Comparison of ENCODE assay signal across 8 mouse cellular contexts in genomic region chr7:80232489-80233029, GRCm38 (mm10). TPM values are rescaled to one million over a fixed set of nuclear protein-coding genes. Genes with fewer than 3 reads are reported as not detected.
A peak's percentile ranks its signal among the peaks of the same experiment; 100 is the strongest.
DNase-seq lines count a peak whose midpoint lies in the region; ATAC-seq lines count a peak whose summit lies in the region.

TSS of gene Cib1 (minus strand) at chr7:80232813.
TSS of gene Gdpgp1 (plus strand) at chr7:80232865.

- H3K4me2 ChIP-seq in hindbrain, embryonic 12.5 days (replicated peaks), result peak within 1 kb of the TSS; percentile 80

- peak within 1 kb of the TSS; percentile 70 for H3K9ac ChIP-seq in hindbrain, embryonic 12.5 days

- peaks cover 20% of the 10 kb centered on the region for H3K4me1 ChIP-seq in hindbrain, embryonic 12.5 days

- WGBS in hindbrain, embryonic 12.5 days, result 1% methylated on average over 56 of the region's 56 CpGs

- H3K27ac ChIP-seq in hindbrain, embryonic 12.5 days, result peak within 1 kb of the TSS; percentile 41

- ATAC-seq in hindbrain, embryonic 12.5 days (ENCODE audit: low FRiP score), result peak; percentile 97

- no peaks in the 10 kb centered on the region; the same call in 1 of the 2 replicates for H3K27me3 ChIP-seq in hindbrain, embryonic 12.5 days

- DNase-seq in Muller cell, postnatal 12 days (ENCODE audit: inconsistent ontology term), result peak; percentile 99
- DNase-seq in cerebellum, adult 9-11 months, result peak; percentile 92
- DNase-seq in frontal cortex, postnatal 10 days (ENCODE audit: low spot score in 2 of 2), result peak; percentile 91 to 95
- DNase-seq in layer of hippocampus, postnatal 25 days (ENCODE audit: extremely low spot score in 1 of 2, low spot score in 1 of 2), result peak; percentile 84 to 85
- DNase-seq in lung, postnatal 25 days (ENCODE audit: low spot score), result peak; percentile 97
- peak; percentile 98 for DNase-seq in retina, embryonic 14.5 days (ENCODE audit: low spot score)
- DNase-seq in thymus, postnatal 4 days, result peak; percentile 97

- H3K36me3 ChIP-seq in hindbrain, embryonic 12.5 days, result peaks cover 6% of the 10 kb centered on the region

- H3K9me3 ChIP-seq in hindbrain, embryonic 12.5 days (replicated peaks), result no peaks in the 10 kb centered on the region

- peak within 1 kb of the TSS; percentile 72 for H3K4me3 ChIP-seq in hindbrain, embryonic 12.5 days

RNA-seq across cellular contexts. Expression of gene Cib1, which starts in this region (rescaled TPM):
- 37.5 and 40.5 TPM in 2 replicates for polyA plus RNA-seq in hindbrain, embryonic 12.5 days (2016; fragmentation: Nextera tagmentation; extraction: Ambion mirVana)
- 10 to 100 TPM; 23.8 to 25.2 TPM for total RNA-seq in layer of hippocampus, postnatal 25 days (2021)

RNA-seq across cellular contexts. Expression of gene Gdpgp1, which starts in this region (rescaled TPM):
- 4.6 and 4.9 TPM in 2 replicates for polyA plus RNA-seq in hindbrain, embryonic 12.5 days (2016; fragmentation: Nextera tagmentation; extraction: Ambion mirVana)
- total RNA-seq in layer of hippocampus, postnatal 25 days (2021), result 1 to 10 TPM; 6.1 to 6.9 TPM

Comparison
In these comparisons a context has a peak if more than half of its experiments do, and no peak if none do; other contexts are left out.
1. Peak in every context shown above with its lines: DNase-seq, ATAC-seq, H3K4me3 ChIP-seq and H3K27ac ChIP-seq.